Mouse (Mus musculus): ENCODE measurements at regions not wholly inside any gene's neighbourhood (a gene's known extent, or its start where the extent isn't known, plus 50 kb on each side); places are given as distances from the start of the nearest gene placed in this dataset.

GRCm38 (mm10) chr2:173456924-173457623 lies 65.3 kb upstream of the 1700021F07Rik start:
- no peak for DNase-seq

DNA sequence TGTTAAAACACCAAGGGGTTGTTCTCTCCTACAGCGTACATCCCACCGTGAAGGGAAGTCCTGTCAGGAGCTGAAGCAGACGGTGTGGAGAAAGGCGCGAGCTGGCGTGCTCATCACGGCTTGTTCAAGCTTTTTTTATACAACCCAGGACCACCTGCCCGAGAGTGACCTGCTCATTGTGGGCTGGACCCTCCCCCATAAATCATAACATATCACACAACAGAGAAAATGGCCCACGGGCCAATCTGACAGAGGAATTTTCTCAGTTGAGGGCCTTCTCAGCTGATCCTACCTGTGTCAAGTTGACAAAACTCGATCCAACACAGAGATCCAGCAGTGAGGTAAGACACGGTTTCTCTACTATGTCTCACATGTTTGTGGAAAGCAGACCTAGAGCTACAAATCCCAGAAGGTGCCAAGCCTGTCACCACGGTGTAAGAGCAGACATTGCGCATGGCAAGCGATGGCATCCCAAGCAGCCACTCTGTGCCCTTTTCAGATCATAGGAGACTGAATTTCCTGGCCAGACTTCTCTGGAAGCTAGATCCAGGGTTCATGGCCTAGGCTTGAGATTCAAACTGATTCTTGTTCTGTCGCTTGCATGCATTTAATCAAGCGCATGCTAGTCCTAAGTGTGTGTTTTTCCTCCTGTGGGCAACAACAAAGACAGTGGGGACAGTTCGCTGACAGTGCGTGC lies 64.6 kb upstream of the 1700021F07Rik start:
- DNase-seq, result no peak

- no peak for DNase-seq
Observed at GRCm38 (mm10) chr2:173458861-173459260, 63.5 kb upstream of the 1700021F07Rik start.

DNA sequence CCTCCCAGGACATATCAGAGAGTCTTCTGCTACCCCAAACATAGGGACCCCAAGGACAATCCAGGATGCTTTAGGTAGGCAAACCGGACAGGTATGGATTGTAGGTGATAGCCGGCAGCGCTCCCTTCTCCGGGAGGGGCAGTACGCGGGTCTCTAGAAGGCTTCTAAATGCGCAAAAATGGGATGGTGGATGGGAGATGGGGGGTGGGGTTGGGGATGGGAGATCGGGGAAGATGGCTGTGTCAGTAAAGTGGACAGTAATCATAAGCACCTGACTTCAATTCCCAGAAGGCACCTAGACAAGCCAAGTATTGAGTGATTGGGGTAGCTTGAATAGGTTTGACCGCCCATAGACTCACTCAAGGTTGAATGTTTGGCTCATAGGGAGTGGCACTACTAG lies 59.1 kb upstream of the 1700021F07Rik start:
- DNase-seq, result no peak

DNA sequence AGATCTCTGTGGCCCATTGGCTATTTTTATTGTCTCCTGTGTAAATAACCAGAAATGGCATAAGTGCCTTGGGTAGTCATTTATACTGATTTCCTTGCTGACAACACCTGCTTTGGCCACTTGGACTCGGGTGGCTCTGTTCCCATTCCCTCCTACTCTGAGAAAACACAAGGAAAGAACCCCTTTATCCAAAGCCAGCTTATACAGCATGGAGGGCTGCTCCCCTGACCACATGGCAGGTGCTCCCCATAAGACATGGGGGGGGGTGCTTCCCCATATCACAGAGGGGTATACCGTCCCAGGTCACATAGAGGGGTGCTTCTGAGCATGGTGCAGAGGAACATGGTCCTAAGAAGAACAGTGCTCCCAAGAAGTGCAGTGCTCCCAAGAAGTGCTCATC lies 57.8 kb upstream of the 1700021F07Rik start:
- DNase-seq, result no peak

- no peak for DNase-seq
Observed at GRCm38 (mm10) chr2:173465006-173465620, 57.3 kb upstream of the 1700021F07Rik start.

- DNase-seq, result no peak
Observed at GRCm38 (mm10) chr2:173468136-173468535, 54.2 kb upstream of the 1700021F07Rik start.

- DNase-seq, result no peak
Observed at GRCm38 (mm10) chr2:173469756-173470155, 52.6 kb upstream of the 1700021F07Rik start.

All from kidney, adult 8-10 months (tissue).